Mouse (Mus musculus) liver, embryonic 14.5 days (tissue): ENCODE data around the gene Cldn2.

Source experiments
- CTCF ChIP-seq: IDR thresholded peaks from 2 replicates; pipeline ENCODE4 v1.5.1; 2016; ENCODE audit warnings: antibody characterized with exemption, low read depth, control low read depth
- EP300 ChIP-seq: IDR thresholded peaks from 2 replicates; pipeline ENCODE4 v1.6.1; 2016; ENCODE audit warnings: antibody characterized with exemption, low read depth

- TF ChIP-seq CTCF, result no peak
- TF ChIP-seq EP300, result no peak
These were observed 25.5 kb upstream of the Cldn2 start for GRCm38 (mm10) chrX:139775084-139775612.
